Comparison of ENCODE assay signal across 23 mouse cellular contexts in genomic region chr12:14260288-14260687, GRCm38 (mm10).
DNase-seq lines count a peak whose midpoint lies in the region; ATAC-seq and TF ChIP-seq lines count a peak whose summit lies in the region.
"Had no signal": no experiment of that assay in that cellular context is flagged by ENCODE, and none has a peak within 500 bp of the region (broad histone marks: within the 10 kb centered on the region; RNA-seq: fewer than 3 reads in every experiment).

No protein-coding gene starts in this region.

- H3K9me3 ChIP-seq in midbrain, embryonic 11.5 days (ENCODE audit: control insufficient read depth, low read length): no peaks in the 10 kb centered on the region
- no peaks in the 10 kb centered on the region for H3K9me3 ChIP-seq in midbrain, embryonic 14.5 days (ENCODE audit: control insufficient read depth, low read length)
- no peaks in the 10 kb centered on the region for H3K9me3 ChIP-seq in forebrain, embryonic 15.5 days
- H3K9me3 ChIP-seq in hindbrain, postnatal 0 days (ENCODE audit: low read length): no peaks in the 10 kb centered on the region
- H3K9me3 ChIP-seq: G1E; liver, embryonic 13.5 days; midbrain, embryonic 15.5 days had no signal

- TF ChIP-seq CTCF in brain, embryonic 14.5 days (IDR thresholded peaks at IDR 0.05; ENCODE audit: borderline replicate concordance, extremely low read depth, insufficient read depth, insufficient read length): no peak
- TF ChIP-seq CTCF in hindbrain, postnatal 0 days (IDR thresholded peaks at IDR 0.05; ENCODE audit: low read depth): no peak

- no peak for TF ChIP-seq POLR2A in brain, embryonic 14.5 days (IDR thresholded peaks at IDR 0.05; ENCODE audit: borderline replicate concordance, extremely low read depth, insufficient read depth, insufficient read length, poor library complexity, severe bottlenecking)

- no peak overlapping the region for H3K9ac ChIP-seq in midbrain, embryonic 11.5 days (ENCODE audit: low read length)
- H3K9ac ChIP-seq in midbrain, embryonic 14.5 days (replicated peaks; ENCODE audit: low read length): no peak overlapping the region
- H3K9ac ChIP-seq in forebrain, embryonic 15.5 days (replicated peaks): no peak overlapping the region
- H3K9ac ChIP-seq in hindbrain, postnatal 0 days (replicated peaks; ENCODE audit: low read length): no peak overlapping the region
- H3K9ac ChIP-seq: liver, embryonic 13.5 days; midbrain, embryonic 15.5 days had no signal

- H3K36me3 ChIP-seq in midbrain, embryonic 11.5 days (ENCODE audit: control insufficient read depth, insufficient read depth, low read length): no peaks in the 10 kb centered on the region
- H3K36me3 ChIP-seq in midbrain, embryonic 14.5 days (ENCODE audit: control insufficient read depth, insufficient read depth, low read length): no peaks in the 10 kb centered on the region
- H3K36me3 ChIP-seq in forebrain, embryonic 15.5 days: no peaks in the 10 kb centered on the region
- H3K36me3 ChIP-seq in hindbrain, postnatal 0 days (ENCODE audit: insufficient read depth, low read length): no peaks in the 10 kb centered on the region
- H3K36me3 ChIP-seq: G1E; liver, embryonic 13.5 days; midbrain, embryonic 15.5 days had no signal

- WGBS in midbrain, embryonic 11.5 days: 93% methylated on average over 4 of the region's 4 CpGs
- 77% methylated on average over 4 of the region's 4 CpGs for WGBS in midbrain, embryonic 14.5 days
- 17% methylated on average over 4 of the region's 4 CpGs for WGBS in forebrain, embryonic 15.5 days
- whole genome bisulfite sequencing in hindbrain, postnatal 0 days: 28% methylated on average over 4 of the region's 4 CpGs

- no peaks in the 10 kb centered on the region for H3K27me3 ChIP-seq in midbrain, embryonic 11.5 days (ENCODE audit: control insufficient read depth, insufficient read depth, low read length)
- H3K27me3 ChIP-seq in midbrain, embryonic 14.5 days (ENCODE audit: control insufficient read depth, insufficient read depth, low read length): no peaks in the 10 kb centered on the region
- no peaks in the 10 kb centered on the region for H3K27me3 ChIP-seq in forebrain, embryonic 15.5 days
- no peaks in the 10 kb centered on the region for H3K27me3 ChIP-seq in hindbrain, postnatal 0 days (ENCODE audit: insufficient read depth, low read length)
- H3K27me3 ChIP-seq: CH12.LX; liver, embryonic 13.5 days; midbrain, embryonic 15.5 days had no signal

- H3K27ac ChIP-seq in midbrain, embryonic 11.5 days (ENCODE audit: low read depth, low read length): no peak overlapping the region
- H3K27ac ChIP-seq in midbrain, embryonic 14.5 days (replicated peaks; ENCODE audit: low read depth, low read length): no peak overlapping the region
- H3K27ac ChIP-seq in forebrain, embryonic 15.5 days (replicated peaks): no peak overlapping the region
- no peak overlapping the region for H3K27ac ChIP-seq in hindbrain, postnatal 0 days
- H3K27ac ChIP-seq: gastrocnemius, adult 2 months; liver, embryonic 13.5 days; midbrain, embryonic 15.5 days had no signal

- H3K4me3 ChIP-seq in midbrain, embryonic 11.5 days (ENCODE audit: low read depth, low read length): no peak overlapping the region
- H3K4me3 ChIP-seq in midbrain, embryonic 14.5 days (replicated peaks; ENCODE audit: low read depth, low read length): no peak overlapping the region
- H3K4me3 ChIP-seq in forebrain, embryonic 15.5 days: no peak overlapping the region
- H3K4me3 ChIP-seq in hindbrain, postnatal 0 days (ENCODE audit: low read length): no peak overlapping the region
- H3K4me3 ChIP-seq: gastrocnemius, adult 2 months; liver, embryonic 13.5 days; midbrain, embryonic 15.5 days; myocyte had no signal

- peak; percentile 17 for DNase-seq in midbrain, embryonic 11.5 days (ENCODE audit: low spot score, missing footprints)
- DNase-seq in midbrain, embryonic 14.5 days: no peak
- DNase-seq in brain, embryonic 14.5 days (ENCODE audit: low read depth): peak; percentile 84
- DNase-seq in hindbrain, postnatal 0 days (ENCODE audit: low spot score): peak; percentile 28
- no peak for DNase-seq in urinary bladder, postnatal 25 days (ENCODE audit: low spot score)
- no peak for DNase-seq in right cerebral cortex, postnatal 14 days
- DNase-seq: adrenal gland, adult 2 months; B cell, adult 2 months; cerebellum, adult 18-20 months; cerebellum, postnatal 14 days; gastrocnemius, adult 2 months; layer of hippocampus, adult 9-11 months; liver, embryonic 13.5 days; lung, adult 2 months; right cerebral cortex, postnatal 4 days; thymus, adult 18-20 months; thymus, postnatal 36 days had no signal

- no peak overlapping the region for H3K4me2 ChIP-seq in midbrain, embryonic 11.5 days
- no peak overlapping the region for H3K4me2 ChIP-seq in midbrain, embryonic 14.5 days (ENCODE audit: low read length)
- H3K4me2 ChIP-seq in forebrain, embryonic 15.5 days (replicated peaks): no peak overlapping the region
- no peak overlapping the region for H3K4me2 ChIP-seq in hindbrain, postnatal 0 days (ENCODE audit: low read depth, low read length)
- H3K4me2 ChIP-seq: liver, embryonic 13.5 days; midbrain, embryonic 15.5 days had no signal

- no peak for ATAC-seq in midbrain, embryonic 11.5 days (ENCODE audit: low FRiP score)
- ATAC-seq in midbrain, embryonic 14.5 days (ENCODE audit: low FRiP score, low TSS enrichment): no peak
- ATAC-seq in forebrain, embryonic 15.5 days (replicated peaks): peak; percentile 85
- peak; percentile 21; the same call in 1 of the 2 replicates for ATAC-seq in hindbrain, postnatal 0 days
- ATAC-seq: intestine, embryonic 16.5 days; midbrain, embryonic 15.5 days had no signal

- no peaks in the 10 kb centered on the region for H3K4me1 ChIP-seq in midbrain, embryonic 11.5 days (ENCODE audit: control insufficient read depth, insufficient read depth, low read length)
- no peaks in the 10 kb centered on the region for H3K4me1 ChIP-seq in midbrain, embryonic 14.5 days (ENCODE audit: control insufficient read depth, insufficient read depth, low read length)
- no peaks in the 10 kb centered on the region for H3K4me1 ChIP-seq in forebrain, embryonic 15.5 days
- H3K4me1 ChIP-seq in hindbrain, postnatal 0 days (ENCODE audit: insufficient read depth, low read length): no peaks in the 10 kb centered on the region
- H3K4me1 ChIP-seq: liver, embryonic 13.5 days; midbrain, embryonic 15.5 days had no signal

Comparison
In these comparisons a context has a peak if more than half of its experiments do, and no peak if none do; other contexts are left out.
1. DNase-seq: peak in midbrain, embryonic 11.5 days (single experiment), brain, embryonic 14.5 days (single experiment) and hindbrain, postnatal 0 days (single experiment); none in midbrain, embryonic 14.5 days (single experiment), urinary bladder, postnatal 25 days (single experiment) and right cerebral cortex, postnatal 14 days (single experiment).
2. ATAC-seq: peak in forebrain, embryonic 15.5 days (single experiment) and hindbrain, postnatal 0 days (single experiment); none in midbrain, embryonic 11.5 days (single experiment) and midbrain, embryonic 14.5 days (single experiment).